Mouse (Mus musculus): ENCODE data around the gene Cgas. TPM values are rescaled to one million over a fixed set of nuclear protein-coding genes. Genes with fewer than 3 reads are reported as not detected.

The Cgas gene
- total and polyA plus RNA-seq, 2 experiments from 2014 or later: 0.55 to 0.56 TPM

- Histone ChIP-seq H3K4me2 (ENCODE audit: low read depth, low read length, poor library complexity, severe bottlenecking) (no peak overlapping the region), H3K4me1 (ENCODE audit: insufficient read depth, low read length) (no peaks in the 10 kb centered on the region), H3K27ac (ENCODE audit: low read depth, low read length) (no peak overlapping the region), H3K36me3 (ENCODE audit: insufficient read depth, low read length) (peaks cover 20% of the 10 kb centered on the region), H3K9me3 (ENCODE audit: low read length) (no peaks in the 10 kb centered on the region), H3K9ac (replicated peaks; ENCODE audit: low read length, poor library complexity, severe bottlenecking) (no peak overlapping the region), H3K27me3 (ENCODE audit: insufficient read depth, low read length) (no peaks in the 10 kb centered on the region), H3K4me3 (ENCODE audit: low read depth, low read length) (no peak overlapping the region)
- DNase-seq (ENCODE audit: low spot score) (peak; percentile 22), ATAC-seq (ENCODE audit: low FRiP score) (no peak)
- WGBS: 79% methylated on average over 8 of the region's 8 CpGs
- no peak for TF ChIP-seq CTCF (IDR thresholded peaks at IDR 0.05)
Measured at GRCm38 (mm10) chr9:78473588-78473987, 30.6 kb upstream of the Cgas start.

GRCm38 (mm10) chr9:78465725-78466124 lies 22.7 kb upstream of the Cgas start:
- no peak overlapping the region for H3K9ac ChIP-seq (replicated peaks; ENCODE audit: low read length, poor library complexity, severe bottlenecking)
- ATAC-seq (ENCODE audit: low FRiP score): no peak
- no peak overlapping the region for H3K4me2 ChIP-seq (ENCODE audit: low read depth, low read length, poor library complexity, severe bottlenecking)
- H3K9me3 ChIP-seq (ENCODE audit: low read length): no peaks in the 10 kb centered on the region
- 87% methylated on average over 3 of the region's 3 CpGs for WGBS
- no peak overlapping the region for H3K4me3 ChIP-seq (ENCODE audit: low read depth, low read length)
- H3K27ac ChIP-seq (ENCODE audit: low read depth, low read length): no peak overlapping the region
- no peaks in the 10 kb centered on the region for H3K27me3 ChIP-seq (ENCODE audit: insufficient read depth, low read length)
- no peak for DNase-seq (ENCODE audit: low spot score)
- H3K36me3 ChIP-seq (ENCODE audit: insufficient read depth, low read length): peaks cover 30% of the 10 kb centered on the region
- no peaks in the 10 kb centered on the region for H3K4me1 ChIP-seq (ENCODE audit: insufficient read depth, low read length)
- TF ChIP-seq CTCF (IDR thresholded peaks at IDR 0.05): no peak

- DNase-seq (ENCODE audit: low spot score) (no peak), ATAC-seq (ENCODE audit: low FRiP score) (no peak)
- Histone ChIP-seq H3K4me2 (ENCODE audit: low read depth, low read length, poor library complexity, severe bottlenecking) (no peak overlapping the region), H3K9me3 (ENCODE audit: low read length) (no peaks in the 10 kb centered on the region), H3K36me3 (ENCODE audit: insufficient read depth, low read length) (peaks cover 35% of the 10 kb centered on the region), H3K27ac (ENCODE audit: low read depth, low read length) (no peak overlapping the region), H3K9ac (replicated peaks; ENCODE audit: low read length, poor library complexity, severe bottlenecking) (no peak overlapping the region), H3K27me3 (ENCODE audit: insufficient read depth, low read length) (no peaks in the 10 kb centered on the region), H3K4me1 (ENCODE audit: insufficient read depth, low read length) (no peaks in the 10 kb centered on the region), H3K4me3 (ENCODE audit: low read depth, low read length) (no peak overlapping the region)
- no peak for TF ChIP-seq CTCF (IDR thresholded peaks at IDR 0.05)
- 91% methylated on average over 4 of the region's 4 CpGs for WGBS
Measured at GRCm38 (mm10) chr9:78463337-78463736, 20.3 kb upstream of the Cgas start.

- H3K4me3 ChIP-seq (ENCODE audit: low read depth, low read length): no peak overlapping the region
- no peak overlapping the region for H3K9ac ChIP-seq (replicated peaks; ENCODE audit: low read length, poor library complexity, severe bottlenecking)
- H3K4me1 ChIP-seq (ENCODE audit: insufficient read depth, low read length): no peaks in the 10 kb centered on the region
- 89% methylated on average over 8 of the region's 8 CpGs for WGBS
- H3K27me3 ChIP-seq (ENCODE audit: insufficient read depth, low read length): no peaks in the 10 kb centered on the region
- no peaks in the 10 kb centered on the region for H3K9me3 ChIP-seq (ENCODE audit: low read length)
- no peak for DNase-seq (ENCODE audit: low spot score)
- no peak for ATAC-seq (ENCODE audit: low FRiP score)
- peaks cover 39% of the 10 kb centered on the region for H3K36me3 ChIP-seq (ENCODE audit: insufficient read depth, low read length)
- no peak overlapping the region for H3K27ac ChIP-seq (ENCODE audit: low read depth, low read length)
- no peak overlapping the region for H3K4me2 ChIP-seq (ENCODE audit: low read depth, low read length, poor library complexity, severe bottlenecking)
- no peak for TF ChIP-seq CTCF (IDR thresholded peaks at IDR 0.05)
Measured at GRCm38 (mm10) chr9:78457026-78457425, 14.0 kb upstream of the Cgas start.

- Histone ChIP-seq H3K4me2 (ENCODE audit: low read depth, low read length, poor library complexity, severe bottlenecking) (no peak overlapping the region), H3K9me3 (ENCODE audit: low read length) (no peaks in the 10 kb centered on the region), H3K27me3 (ENCODE audit: insufficient read depth, low read length) (no peaks in the 10 kb centered on the region), H3K36me3 (ENCODE audit: insufficient read depth, low read length) (peaks cover 19% of the 10 kb centered on the region), H3K27ac (ENCODE audit: low read depth, low read length) (no peak overlapping the region), H3K9ac (replicated peaks; ENCODE audit: low read length, poor library complexity, severe bottlenecking) (no peak overlapping the region), H3K4me1 (ENCODE audit: insufficient read depth, low read length) (peaks cover 6% of the 10 kb centered on the region; the same call in 1 of the 2 replicates), H3K4me3 (ENCODE audit: low read depth, low read length) (no peak overlapping the region)
- ATAC-seq (ENCODE audit: low FRiP score) (no peak), DNase-seq (ENCODE audit: low spot score) (no peak)
- no peak for TF ChIP-seq CTCF (IDR thresholded peaks at IDR 0.05)
- 87% methylated on average over 4 of the region's 4 CpGs for WGBS
Measured at GRCm38 (mm10) chr9:78451382-78451781, 8.3 kb upstream of the Cgas start.

GRCm38 (mm10) chr9:78450404-78450803 lies 7.4 kb upstream of the Cgas start:
- ATAC-seq (ENCODE audit: low FRiP score) (no peak), DNase-seq (ENCODE audit: low spot score) (no peak)
- Histone ChIP-seq H3K27ac (ENCODE audit: low read depth, low read length) (no peak overlapping the region), H3K9me3 (ENCODE audit: low read length) (no peaks in the 10 kb centered on the region), H3K36me3 (ENCODE audit: insufficient read depth, low read length) (peaks cover 19% of the 10 kb centered on the region), H3K9ac (replicated peaks; ENCODE audit: low read length, poor library complexity, severe bottlenecking) (no peak overlapping the region), H3K27me3 (ENCODE audit: insufficient read depth, low read length) (0 out of 2 replicates have a peak, but pooled peaks cover 9% of the 10 kb centered on the region), H3K4me2 (ENCODE audit: low read depth, low read length, poor library complexity, severe bottlenecking) (no peak overlapping the region), H3K4me1 (ENCODE audit: insufficient read depth, low read length) (peaks cover 6% of the 10 kb centered on the region; the same call in 1 of the 2 replicates), H3K4me3 (ENCODE audit: low read depth, low read length) (no peak overlapping the region)
- no peak for TF ChIP-seq CTCF (IDR thresholded peaks at IDR 0.05)
- 81% methylated on average over 5 of the region's 5 CpGs for WGBS

Data from midbrain, postnatal 0 days (tissue).